Mouse (Mus musculus) liver, embryonic 13.5 days (tissue): ENCODE data around the gene Blvra. TPM values are rescaled to one million over a fixed set of nuclear protein-coding genes. Genes with fewer than 3 reads are reported as not detected.

ENCODE experiments used
- ATAC-seq: fragments of 200-750 bp; cut with Nextera tagmentation; 2 replicates; pipeline ENCODE4 v1.8.0; 2017; ENCODE audit warnings: low read depth, mild to moderate bottlenecking, moderate number of reproducible peaks, moderate library complexity
- DNase-seq: peaks from one replicate; pipeline ENCODE4 v3.0.0; 2022
- H3K27ac ChIP-seq: fragments of 300-500 bp; sonication (generic); 2 replicates; pipeline ENCODE4 v1.5.1; 2015; ENCODE audit warnings: moderate library complexity, mild to moderate bottlenecking, inconsistent platforms
- H3K27me3 ChIP-seq: fragments of 300-500 bp; sonication (generic); 2 replicates; pipeline ENCODE4 v1.6.1; 2015; ENCODE audit warnings: mild to moderate bottlenecking, inconsistent platforms
- H3K36me3 ChIP-seq: fragments of 300-500 bp; sonication (generic); 2 replicates; pipeline ENCODE4 v1.6.1; 2015; ENCODE audit warnings: mild to moderate bottlenecking, inconsistent platforms
- H3K4me1 ChIP-seq: fragments of 300-500 bp; sonication (generic); replicated peaks from 2 replicates; pipeline ENCODE4 v1.6.1; 2015; ENCODE audit warnings: inconsistent platforms
- H3K4me2 ChIP-seq: fragments of 300-500 bp; sonication (generic); 2 replicates; pipeline ENCODE4 v1.6.1; 2015; ENCODE audit warnings: inconsistent platforms, mild to moderate bottlenecking, moderate library complexity
- H3K4me3 ChIP-seq: fragments of 300-500 bp; sonication (generic); replicated peaks from 2 replicates; pipeline ENCODE4 v1.5.1; 2015; ENCODE audit warnings: mild to moderate bottlenecking, inconsistent platforms
- H3K9ac ChIP-seq: fragments of 300-500 bp; sonication (generic); 2 replicates; pipeline ENCODE4 v1.6.1; 2015; ENCODE audit warnings: mild to moderate bottlenecking, inconsistent platforms
- H3K9me3 ChIP-seq: fragments of 300-500 bp; sonication (generic); replicated peaks from 2 replicates; pipeline ENCODE4 v1.6.1; 2016; ENCODE audit warnings: inconsistent platforms
- WGBS: fragments of 180-500 bp; shearing (Covaris S2); methylation state at CpG from one replicate; pipeline ENCODE4 v1.1.7; 2015; ENCODE audit not compliant: insufficient replicate concordance; 5-methylcytosine and 5-hydroxymethylcytosine counted together
- polyA plus RNA-seq: library from polyadenylated mRNA; unstranded; fragments of >200 nt; fragmentation: Nextera tagmentation; extraction: Ambion mirVana; gene quantifications from 2 replicates; pipeline ENCODE4 v1.2.1, GENCODE M21; 2015

The Blvra gene
- polyA plus RNA-seq, 1 experiment from 2014 or later, result 72.2 TPM

- H3K4me2 ChIP-seq, result no peak overlapping the region
- H3K36me3 ChIP-seq, result peaks cover 36% of the 10 kb centered on the region
- ATAC-seq, result no peak
- 82% methylated on average over 10 of the region's 10 CpGs for WGBS
- H3K4me3 ChIP-seq, result no peak overlapping the region
- H3K27ac ChIP-seq, result peak overlapping the region; percentile 13; the same call in 1 of the 2 replicates
- peaks cover 71% of the 10 kb centered on the region for H3K4me1 ChIP-seq
- peak overlapping the region; percentile 36; the same call in 1 of the 2 replicates for H3K9ac ChIP-seq
- no peaks in the 10 kb centered on the region for H3K9me3 ChIP-seq
- no peaks in the 10 kb centered on the region for H3K27me3 ChIP-seq
- no peak for DNase-seq
Measured at GRCm38 (mm10) chr2:127137838-127138420, 67.5 kb downstream of the Blvra start.

GRCm38 (mm10) chr2:127138449-127138848 is 68.0 kb downstream of the Blvra start:
- DNase-seq (no peak), ATAC-seq (no peak)
- Histone ChIP-seq H3K27me3 (no peaks in the 10 kb centered on the region), H3K4me3 (no peak overlapping the region), H3K4me1 (peaks cover 69% of the 10 kb centered on the region), H3K4me2 (no peak overlapping the region), H3K27ac (no peak overlapping the region), H3K36me3 (peaks cover 36% of the 10 kb centered on the region), H3K9ac (no peak overlapping the region), H3K9me3 (no peaks in the 10 kb centered on the region)
- WGBS, result 87% methylated on average over 4 of the region's 4 CpGs

GRCm38 (mm10) chr2:127139094-127139493 is 68.6 kb downstream of the Blvra start:
- DNase-seq (no peak), ATAC-seq (no peak)
- Histone ChIP-seq H3K4me1 (peaks cover 75% of the 10 kb centered on the region), H3K4me2 (no peak overlapping the region), H3K36me3 (peaks cover 36% of the 10 kb centered on the region), H3K9me3 (no peaks in the 10 kb centered on the region), H3K27me3 (no peaks in the 10 kb centered on the region), H3K27ac (no peak overlapping the region), H3K9ac (no peak overlapping the region), H3K4me3 (no peak overlapping the region)
- WGBS, result 85% methylated on average over 8 of the region's 8 CpGs

GRCm38 (mm10) chr2:127139605-127140004 is 69.1 kb downstream of the Blvra start:
- 97% methylated on average over 1 of the region's 1 CpGs for WGBS
- Histone ChIP-seq H3K27me3 (no peaks in the 10 kb centered on the region), H3K9ac (no peak overlapping the region), H3K4me2 (no peak overlapping the region), H3K9me3 (no peaks in the 10 kb centered on the region), H3K27ac (no peak overlapping the region), H3K36me3 (peaks cover 36% of the 10 kb centered on the region), H3K4me1 (peaks cover 75% of the 10 kb centered on the region), H3K4me3 (no peak overlapping the region)
- ATAC-seq (no peak), DNase-seq (no peak)

GRCm38 (mm10) chr2:127140011-127140410 is 69.5 kb downstream of the Blvra start:
- 95% methylated on average over 7 of the region's 7 CpGs for WGBS
- Histone ChIP-seq H3K4me2 (no peak overlapping the region), H3K36me3 (peaks cover 36% of the 10 kb centered on the region), H3K4me1 (peaks cover 77% of the 10 kb centered on the region), H3K27ac (no peak overlapping the region), H3K9ac (no peak overlapping the region), H3K27me3 (no peaks in the 10 kb centered on the region), H3K9me3 (no peaks in the 10 kb centered on the region), H3K4me3 (no peak overlapping the region)
- ATAC-seq, result no peak
- no peak for DNase-seq

GRCm38 (mm10) chr2:127142031-127142430 is 71.6 kb downstream of the Blvra start:
- ATAC-seq, result peak; percentile 42
- 55% methylated on average over 10 of the region's 10 CpGs for WGBS
- no peak for DNase-seq

GRCm38 (mm10) chr2:127142577-127143157 is 72.2 kb downstream of the Blvra start:
- Histone ChIP-seq H3K9me3 (no peaks in the 10 kb centered on the region), H3K9ac (peak overlapping the region; percentile 84), H3K27ac (peak overlapping the region; percentile 68), H3K36me3 (peaks cover 36% of the 10 kb centered on the region), H3K27me3 (no peaks in the 10 kb centered on the region), H3K4me1 (peaks cover 81% of the 10 kb centered on the region), H3K4me3 (peak overlapping the region; percentile 73), H3K4me2 (peak overlapping the region; percentile 91)
- DNase-seq (no peak), ATAC-seq (no peak)
- 9% methylated on average over 6 of the region's 6 CpGs for WGBS

More at GRCm38 (mm10) chr2:127142031-127142430, 71.6 kb downstream of the Blvra start:
- no peaks in the 10 kb centered on the region for H3K9me3 ChIP-seq
- peak overlapping the region; percentile 68 for H3K27ac ChIP-seq
- peaks cover 36% of the 10 kb centered on the region for H3K36me3 ChIP-seq
- peaks cover 84% of the 10 kb centered on the region for H3K4me1 ChIP-seq
- peak overlapping the region; percentile 84 for H3K9ac ChIP-seq
- H3K4me3 ChIP-seq, result peak overlapping the region; percentile 73
- no peaks in the 10 kb centered on the region for H3K27me3 ChIP-seq
- peak overlapping the region; percentile 91 for H3K4me2 ChIP-seq

- Histone ChIP-seq H3K9ac (peak within 1 kb of the TSS; percentile 84), H3K4me1 (peaks cover 74% of the 10 kb centered on the region), H3K36me3 (peaks cover 36% of the 10 kb centered on the region), H3K9me3 (no peaks in the 10 kb centered on the region), H3K27ac (peak within 1 kb of the TSS; percentile 75), H3K27me3 (no peaks in the 10 kb centered on the region), H3K4me2 (peak within 1 kb of the TSS; percentile 91), H3K4me3 (peak within 1 kb of the TSS; percentile 73)
- peak; percentile 99 for ATAC-seq
- DNase-seq, result peak; percentile 91
- 4% methylated on average over 31 of the region's 31 CpGs for WGBS
Measured at GRCm38 (mm10) chr2:127143158-127144063, 72.9 kb downstream of the Blvra start, which contains the start of gene Itpripl1. TSS of gene Itpripl1 (minus strand) at chr2:127143442.

GRCm38 (mm10) chr2:127145699-127146098 is 75.2 kb downstream of the Blvra start:
- Histone ChIP-seq H3K9me3 (no peaks in the 10 kb centered on the region), H3K27ac (peak overlapping the region; percentile 64), H3K27me3 (no peaks in the 10 kb centered on the region), H3K36me3 (peaks cover 13% of the 10 kb centered on the region), H3K9ac (peak overlapping the region; percentile 51), H3K4me1 (peaks cover 59% of the 10 kb centered on the region), H3K4me3 (no peak overlapping the region), H3K4me2 (peak overlapping the region; percentile 38)
- ATAC-seq (peak; percentile 29), DNase-seq (no peak)
- WGBS, result 23% methylated on average over 3 of the region's 3 CpGs
